Mouse (Mus musculus) spleen, adult 2 months (tissue): ENCODE data around the gene Spp2. TPM values are rescaled to one million over a fixed set of nuclear protein-coding genes. Genes with fewer than 3 reads are reported as not detected.

ENCODE experiments used
- DNase-seq, 2 experiments: peaks; one replicate each; pipeline versions ENCODE4 v3.0.0 to v3.0.0-alpha.2; 2012 to 2021; ENCODE audit warnings: low spot score in 2 of 2, low read depth in 1 of 2
- H3K27ac ChIP-seq: fragments of 200-500 bp; 2 replicates; pipeline ENCODE4 v1.5.1; 2012; ENCODE audit warnings: low read length, inconsistent platforms; ENCODE audit not compliant: insufficient read depth
- H3K27me3 ChIP-seq: fragments of 200-500 bp; 2 replicates; pipeline ENCODE4 v1.6.1; 2012; ENCODE audit warnings: mild to moderate bottlenecking, moderate library complexity, low read length, inconsistent platforms; ENCODE audit not compliant: control insufficient read depth, insufficient read depth
- H3K36me3 ChIP-seq: fragments of 200-500 bp; 2 replicates; pipeline ENCODE4 v1.6.1; 2012; ENCODE audit warnings: mild to moderate bottlenecking, low read length, inconsistent platforms; ENCODE audit not compliant: control insufficient read depth, insufficient read depth
- H3K4me1 ChIP-seq: fragments of 200-500 bp; 2 replicates; pipeline ENCODE4 v1.6.1; 2011; ENCODE audit warnings: inconsistent platforms; ENCODE audit not compliant: control insufficient read depth, insufficient read depth, insufficient read length
- H3K4me3 ChIP-seq: fragments of 200-500 bp; 2 replicates; pipeline ENCODE4 v1.5.1; 2011; ENCODE audit warnings: mild to moderate bottlenecking, inconsistent platforms; ENCODE audit not compliant: insufficient read depth, insufficient read length; ENCODE audit errors: extremely low read depth
- CTCF ChIP-seq: fragments of 200-500 bp; IDR thresholded peaks from 2 replicates; pipeline ENCODE4 v1.5.1; 2011; ENCODE audit warnings: mild to moderate bottlenecking, inconsistent platforms; ENCODE audit not compliant: insufficient read depth, insufficient read length, insufficient replicate concordance; ENCODE audit errors: extremely low read depth
- POLR2A ChIP-seq: fragments of 200-500 bp; IDR thresholded peaks from 2 replicates; pipeline ENCODE4 v1.6.1; 2011; ENCODE audit warnings: low read depth, low read length, inconsistent platforms
- WGBS: fragments of 180-500 bp; shearing (Covaris S2); methylation state at CpG from one replicate; pipeline ENCODE4 v1.1.7; 2018; 5-methylcytosine and 5-hydroxymethylcytosine counted together
- polyA plus RNA-seq: library from polyadenylated mRNA; depleted of rRNA; stranded (reverse); fragments of >200 nt; gene quantifications from 2 replicates; pipeline ENCODE4 v1.2.3, GENCODE M21; 2012; rRNA removed

Spp2 gene
- polyA plus RNA-seq, 1 experiment, result 0.37 TPM

GRCm38 (mm10) chr1:88474598-88474997 is 67.8 kb downstream of the Spp2 start:
- Histone ChIP-seq H3K4me1 (no peaks in the 10 kb centered on the region), H3K36me3 (no peaks in the 10 kb centered on the region), H3K27me3 (no peaks in the 10 kb centered on the region), H3K27ac (peak overlapping the region; percentile 3; the same call in 1 of the 2 replicates), H3K4me3 (no peak overlapping the region)
- no peak for DNase-seq
- 12% methylated on average over 7 of the region's 7 CpGs for WGBS
- TF ChIP-seq POLR2A (no peak), CTCF (no peak)

GRCm38 (mm10) chr1:88475502-88475953 is 68.8 kb downstream of the Spp2 start:
- DNase-seq, result peak in 1 of 2 experiments; percentile 8
- no peak overlapping the region for H3K27ac ChIP-seq
- no peaks in the 10 kb centered on the region for H3K27me3 ChIP-seq
- H3K4me1 ChIP-seq, result no peaks in the 10 kb centered on the region
- WGBS, result 8% methylated on average over 8 of the region's 8 CpGs
- H3K4me3 ChIP-seq, result no peak overlapping the region
- no peaks in the 10 kb centered on the region for H3K36me3 ChIP-seq
- TF ChIP-seq POLR2A (no peak), CTCF (no peak)

Other genes with a start within 250 kb of the Spp2 start
- not detected in 2 replicates for gene Ugt1a5, start 240.9 kb upstream of the Spp2 start, polyA plus RNA-seq
- gene Ugt1a2, start 206.4 kb upstream of the Spp2 start, polyA plus RNA-seq, result 0.13 and 0.15 TPM in 2 replicates
- 1.3 and 2.3 TPM in 2 replicates for gene Dnajb3, start 201.2 kb upstream of the Spp2 start, polyA plus RNA-seq
- gene Ugt1a1, start 195.0 kb upstream of the Spp2 start, polyA plus RNA-seq, result 0.22 TPM in 1 of 2 replicates, not detected in the other
- 0.23 and 0.42 TPM in 2 replicates for gene Mroh2a, start 180.0 kb upstream of the Spp2 start, polyA plus RNA-seq
- 33.6 and 47.2 TPM in 2 replicates for gene Hjurp, start 129.3 kb upstream of the Spp2 start, polyA plus RNA-seq
- gene Trpm8, start 129.3 kb upstream of the Spp2 start, polyA plus RNA-seq, result not detected in 2 replicates
- not detected in 2 replicates for gene Glrp1, start 103.1 kb downstream of the Spp2 start, polyA plus RNA-seq